Mouse (Mus musculus): ENCODE data around the gene Nr0b2. TPM values are rescaled to one million over a fixed set of nuclear protein-coding genes. Genes with fewer than 3 reads are reported as not detected.

The Nr0b2 gene
- polyA plus RNA-seq, 1 experiment from 2014 or later: 0.90 TPM

DNA sequence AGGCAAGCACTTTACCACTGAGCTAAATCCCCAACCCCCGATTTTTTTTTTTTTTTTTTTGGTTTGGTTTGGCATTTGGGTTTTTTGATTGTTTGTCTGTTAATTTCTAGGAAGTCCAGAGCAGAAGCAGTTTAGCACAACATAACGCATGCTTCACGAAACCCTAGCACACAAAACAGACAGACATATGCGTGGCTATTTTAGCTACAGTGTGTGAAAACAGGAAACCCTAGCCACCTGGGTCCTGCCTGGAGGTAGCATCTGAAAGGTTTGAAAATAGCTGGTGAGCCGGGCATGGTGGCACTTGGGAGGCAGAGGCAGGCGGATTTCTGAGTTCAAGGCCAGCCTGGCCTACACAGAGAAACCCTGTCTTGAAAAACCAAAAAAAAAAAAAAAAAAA, 42.9 kb downstream of the Nr0b2 start:
- Histone ChIP-seq H3K27ac (ENCODE audit: low read length) (no peak overlapping the region), H3K4me2 (ENCODE audit: low read depth, low read length) (no peak overlapping the region), H3K4me1 (ENCODE audit: control insufficient read depth, low read depth, low read length) (peaks cover 23% of the 10 kb centered on the region), H3K9me3 (replicated peaks; ENCODE audit: control insufficient read depth, low read length) (no peaks in the 10 kb centered on the region), H3K9ac (ENCODE audit: low read depth, low read length) (no peak overlapping the region), H3K4me3 (ENCODE audit: low read depth, low read length) (no peak overlapping the region), H3K36me3 (ENCODE audit: control insufficient read depth, insufficient read depth) (no peaks in the 10 kb centered on the region), H3K27me3 (ENCODE audit: control insufficient read depth, insufficient read depth, low read depth, low read length) (peaks cover 28% of the 10 kb centered on the region)
- 50% methylated on average over 6 of the region's 6 CpGs for WGBS (ENCODE audit: insufficient replicate concordance)
- ATAC-seq (ENCODE audit: low read depth): no peak

- peak overlapping the region; percentile 93 for H3K4me2 ChIP-seq (ENCODE audit: low read depth, low read length)
- no peak overlapping the region for H3K9ac ChIP-seq (ENCODE audit: low read depth, low read length)
- H3K36me3 ChIP-seq (ENCODE audit: control insufficient read depth, insufficient read depth): no peaks in the 10 kb centered on the region
- peaks cover 42% of the 10 kb centered on the region for H3K27me3 ChIP-seq (ENCODE audit: control insufficient read depth, insufficient read depth, low read depth, low read length)
- no peak overlapping the region for H3K27ac ChIP-seq (ENCODE audit: low read length)
- H3K4me3 ChIP-seq (ENCODE audit: low read depth, low read length): peak overlapping the region; percentile 69; the same call in 1 of the 2 replicates
- ATAC-seq (ENCODE audit: low read depth): no peak
- peaks cover 27% of the 10 kb centered on the region for H3K4me1 ChIP-seq (ENCODE audit: control insufficient read depth, low read depth, low read length)
- 29% methylated on average over 4 of the region's 4 CpGs for WGBS (ENCODE audit: insufficient replicate concordance)
- H3K9me3 ChIP-seq (replicated peaks; ENCODE audit: control insufficient read depth, low read length): no peaks in the 10 kb centered on the region
Observed at GRCm38 (mm10) chr4:133598616-133599015, 45.4 kb downstream of the Nr0b2 start.

DNA sequence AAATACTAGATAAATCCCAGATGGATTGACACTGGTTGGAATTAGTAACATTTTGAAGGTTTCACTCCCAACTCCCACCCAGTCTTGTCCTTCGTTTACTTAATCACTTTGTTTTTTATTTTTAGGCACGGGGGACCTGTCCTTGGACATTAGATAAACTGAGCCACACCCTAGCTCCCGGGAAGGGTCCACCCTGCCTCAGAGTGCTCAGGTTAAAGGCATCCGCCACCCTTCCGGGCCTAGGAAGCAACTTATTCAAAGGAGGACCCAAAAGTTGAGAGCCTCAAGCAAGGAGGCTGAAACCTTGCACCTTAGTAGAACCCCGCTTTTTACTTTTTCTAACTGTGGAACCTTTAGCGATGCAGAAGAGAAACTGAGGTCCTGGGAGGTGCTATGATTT, 45.9 kb downstream of the Nr0b2 start:
- ATAC-seq (ENCODE audit: low read depth): no peak
- Histone ChIP-seq H3K36me3 (ENCODE audit: control insufficient read depth, insufficient read depth) (no peaks in the 10 kb centered on the region), H3K4me3 (ENCODE audit: low read depth, low read length) (peak overlapping the region; percentile 69), H3K9me3 (replicated peaks; ENCODE audit: control insufficient read depth, low read length) (no peaks in the 10 kb centered on the region), H3K27ac (ENCODE audit: low read length) (no peak overlapping the region), H3K27me3 (ENCODE audit: control insufficient read depth, insufficient read depth, low read depth, low read length) (peaks cover 42% of the 10 kb centered on the region), H3K9ac (ENCODE audit: low read depth, low read length) (peak overlapping the region; percentile 63), H3K4me1 (ENCODE audit: control insufficient read depth, low read depth, low read length) (peaks cover 27% of the 10 kb centered on the region), H3K4me2 (ENCODE audit: low read depth, low read length) (peak overlapping the region; percentile 93)
- 10% methylated on average over 7 of the region's 7 CpGs for WGBS (ENCODE audit: insufficient replicate concordance)

GRCm38 (mm10) chr4:133599571-133600073, 46.4 kb downstream of the Nr0b2 start:
- Histone ChIP-seq H3K27ac (ENCODE audit: low read length) (no peak overlapping the region), H3K9me3 (replicated peaks; ENCODE audit: control insufficient read depth, low read length) (no peaks in the 10 kb centered on the region), H3K4me1 (ENCODE audit: control insufficient read depth, low read depth, low read length) (peaks cover 27% of the 10 kb centered on the region), H3K27me3 (ENCODE audit: control insufficient read depth, insufficient read depth, low read depth, low read length) (peaks cover 42% of the 10 kb centered on the region), H3K9ac (ENCODE audit: low read depth, low read length) (peak overlapping the region; percentile 63), H3K4me2 (ENCODE audit: low read depth, low read length) (peak overlapping the region; percentile 93), H3K36me3 (ENCODE audit: control insufficient read depth, insufficient read depth) (no peaks in the 10 kb centered on the region), H3K4me3 (ENCODE audit: low read depth, low read length) (peak overlapping the region; percentile 69)
- under 1% methylated on average over 49 of the region's 50 CpGs for WGBS (ENCODE audit: insufficient replicate concordance)
- ATAC-seq (ENCODE audit: low read depth): peak; percentile 98

DNA sequence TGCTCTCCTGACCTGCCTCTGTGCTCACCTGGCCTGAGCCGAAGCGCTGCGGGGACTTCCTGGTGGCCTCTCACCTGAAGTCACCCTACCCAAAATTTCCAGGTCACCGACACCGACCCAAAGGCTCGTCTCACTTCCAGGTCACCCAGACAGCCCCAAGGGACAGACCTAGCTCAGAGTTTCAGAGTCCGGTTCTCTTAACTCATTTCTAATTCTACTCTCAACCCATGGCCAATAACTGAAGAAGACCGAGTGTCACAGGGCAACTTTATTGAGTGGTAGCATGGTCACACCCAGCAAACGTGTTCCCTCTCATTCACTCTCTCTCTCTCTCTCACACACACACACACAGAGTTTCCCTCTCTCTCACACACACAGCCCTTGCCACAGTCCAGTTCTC, 47.1 kb downstream of the Nr0b2 start:
- H3K27ac ChIP-seq (ENCODE audit: low read length): no peak overlapping the region
- peak overlapping the region; percentile 93 for H3K4me2 ChIP-seq (ENCODE audit: low read depth, low read length)
- H3K27me3 ChIP-seq (ENCODE audit: control insufficient read depth, insufficient read depth, low read depth, low read length): peaks cover 42% of the 10 kb centered on the region
- no peaks in the 10 kb centered on the region for H3K9me3 ChIP-seq (replicated peaks; ENCODE audit: control insufficient read depth, low read length)
- peaks cover 23% of the 10 kb centered on the region for H3K4me1 ChIP-seq (ENCODE audit: control insufficient read depth, low read depth, low read length)
- no peak for ATAC-seq (ENCODE audit: low read depth)
- H3K36me3 ChIP-seq (ENCODE audit: control insufficient read depth, insufficient read depth): no peaks in the 10 kb centered on the region
- WGBS (ENCODE audit: insufficient replicate concordance): 10% methylated on average over 9 of the region's 9 CpGs
- H3K9ac ChIP-seq (ENCODE audit: low read depth, low read length): no peak overlapping the region
- H3K4me3 ChIP-seq (ENCODE audit: low read depth, low read length): peak overlapping the region; percentile 69

- WGBS (ENCODE audit: insufficient replicate concordance): 5% methylated on average over 16 of the region's 16 CpGs
- Histone ChIP-seq H3K9ac (ENCODE audit: low read depth, low read length) (no peak within 1 kb of the TSS), H3K9me3 (replicated peaks; ENCODE audit: control insufficient read depth, low read length) (no peaks in the 10 kb centered on the region), H3K4me2 (ENCODE audit: low read depth, low read length) (peak within 1 kb of the TSS; percentile 55), H3K27ac (ENCODE audit: low read length) (no peak within 1 kb of the TSS), H3K27me3 (ENCODE audit: control insufficient read depth, insufficient read depth, low read depth, low read length) (peaks cover 42% of the 10 kb centered on the region), H3K4me1 (ENCODE audit: control insufficient read depth, low read depth, low read length) (peaks cover 23% of the 10 kb centered on the region), H3K4me3 (ENCODE audit: low read depth, low read length) (peak within 1 kb of the TSS; percentile 16), H3K36me3 (ENCODE audit: control insufficient read depth, insufficient read depth) (no peaks in the 10 kb centered on the region)
- no peak for ATAC-seq (ENCODE audit: low read depth)
Observed at GRCm38 (mm10) chr4:133601721-133602218, 48.6 kb downstream of the Nr0b2 start, which contains the start of gene Sfn. TSS of gene Sfn (minus strand) at chr4:133602168.

DNA sequence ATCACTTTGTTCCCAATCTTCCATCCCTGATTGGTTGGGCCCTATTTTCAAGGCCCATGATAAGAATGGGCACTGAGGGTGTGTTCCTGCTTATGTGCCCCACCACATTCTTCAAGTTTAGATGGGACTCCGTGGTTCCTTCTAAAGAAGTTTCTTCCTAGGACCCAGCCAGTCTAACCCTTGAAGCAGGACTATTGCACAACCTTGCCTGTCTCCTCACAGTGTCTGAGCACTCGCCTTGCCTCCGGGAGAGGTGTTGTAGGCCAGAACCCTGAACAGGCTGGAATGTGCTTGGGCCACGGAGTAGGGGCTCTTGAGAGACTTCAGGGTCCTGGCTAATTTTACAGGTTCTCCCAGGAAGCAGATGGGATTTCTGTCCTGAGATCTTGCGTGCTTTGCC, 49.9 kb downstream of the Nr0b2 start:
- H3K27ac ChIP-seq (ENCODE audit: low read length): no peak overlapping the region
- ATAC-seq (ENCODE audit: low read depth): no peak
- peaks cover 40% of the 10 kb centered on the region for H3K27me3 ChIP-seq (ENCODE audit: control insufficient read depth, insufficient read depth, low read depth, low read length)
- WGBS (ENCODE audit: insufficient replicate concordance): 70% methylated on average over 5 of the region's 5 CpGs
- H3K9me3 ChIP-seq (replicated peaks; ENCODE audit: control insufficient read depth, low read length): no peaks in the 10 kb centered on the region
- no peak overlapping the region for H3K4me3 ChIP-seq (ENCODE audit: low read depth, low read length)
- H3K4me1 ChIP-seq (ENCODE audit: control insufficient read depth, low read depth, low read length): peaks cover 23% of the 10 kb centered on the region
- no peaks in the 10 kb centered on the region for H3K36me3 ChIP-seq (ENCODE audit: control insufficient read depth, insufficient read depth)
- no peak overlapping the region for H3K9ac ChIP-seq (ENCODE audit: low read depth, low read length)
- H3K4me2 ChIP-seq (ENCODE audit: low read depth, low read length): no peak overlapping the region

GRCm38 (mm10) chr4:133604175-133604574, 51.0 kb downstream of the Nr0b2 start:
- Histone ChIP-seq H3K4me3 (ENCODE audit: low read depth, low read length) (no peak overlapping the region), H3K36me3 (ENCODE audit: control insufficient read depth, insufficient read depth) (no peaks in the 10 kb centered on the region; the same call in 1 of the 2 replicates), H3K4me2 (ENCODE audit: low read depth, low read length) (no peak overlapping the region), H3K27ac (ENCODE audit: low read length) (no peak overlapping the region), H3K9me3 (replicated peaks; ENCODE audit: control insufficient read depth, low read length) (no peaks in the 10 kb centered on the region), H3K9ac (ENCODE audit: low read depth, low read length) (no peak overlapping the region), H3K4me1 (ENCODE audit: control insufficient read depth, low read depth, low read length) (peaks cover 14% of the 10 kb centered on the region), H3K27me3 (ENCODE audit: control insufficient read depth, insufficient read depth, low read depth, low read length) (peaks cover 31% of the 10 kb centered on the region)
- no peak for ATAC-seq (ENCODE audit: low read depth)
- WGBS (ENCODE audit: insufficient replicate concordance): 65% methylated on average over 7 of the region's 7 CpGs

GRCm38 (mm10) chr4:133604856-133605255, 51.7 kb downstream of the Nr0b2 start:
- H3K9me3 ChIP-seq (replicated peaks; ENCODE audit: control insufficient read depth, low read length): no peaks in the 10 kb centered on the region
- no peak overlapping the region for H3K4me3 ChIP-seq (ENCODE audit: low read depth, low read length)
- no peak overlapping the region for H3K9ac ChIP-seq (ENCODE audit: low read depth, low read length)
- H3K4me1 ChIP-seq (ENCODE audit: control insufficient read depth, low read depth, low read length): peaks cover 9% of the 10 kb centered on the region
- no peak overlapping the region for H3K27ac ChIP-seq (ENCODE audit: low read length)
- WGBS (ENCODE audit: insufficient replicate concordance): 70% methylated on average over 6 of the region's 6 CpGs
- peaks cover 24% of the 10 kb centered on the region for H3K27me3 ChIP-seq (ENCODE audit: control insufficient read depth, insufficient read depth, low read depth, low read length)
- H3K4me2 ChIP-seq (ENCODE audit: low read depth, low read length): no peak overlapping the region
- no peaks in the 10 kb centered on the region; the same call in 1 of the 2 replicates for H3K36me3 ChIP-seq (ENCODE audit: control insufficient read depth, insufficient read depth)
- ATAC-seq (ENCODE audit: low read depth): no peak

All from liver, embryonic 16.5 days (tissue).